Mouse (Mus musculus) hindbrain, postnatal 0 days (tissue): Measurements from ENCODE around the gene 1700006A11Rik. TPM values are rescaled to one million over a fixed set of nuclear protein-coding genes. Genes with fewer than 3 reads are reported as not detected.
"Not testable (repeated sequence)": the region's sequence is repeated elsewhere in the genome, so short reads cannot be mapped to it uniquely, and the experiment has no call there.

ENCODE experiments used
- ATAC-seq: fragments of 200-750 bp; cut with Nextera tagmentation; 2 replicates; pipeline ENCODE4 v1.8.0; 2017; ENCODE audit warnings: mild to moderate bottlenecking, moderate TSS enrichment, moderate library complexity
- DNase-seq: peaks from one replicate; pipeline ENCODE4 v3.0.0-alpha.2; 2015; ENCODE audit warnings: low spot score
- H3K27ac ChIP-seq: fragments of 300-500 bp; sonication (generic); 2 replicates; pipeline ENCODE4 v1.5.1; 2014; ENCODE audit warnings: mild to moderate bottlenecking
- H3K27me3 ChIP-seq: fragments of 300-500 bp; sonication (generic); 2 replicates; pipeline ENCODE4 v1.6.1; 2014; ENCODE audit warnings: low read length, mixed read lengths; ENCODE audit not compliant: insufficient read depth
- H3K36me3 ChIP-seq: fragments of 300-500 bp; sonication (generic); 2 replicates; pipeline ENCODE4 v1.6.1; 2014; ENCODE audit warnings: low read length, mixed read lengths; ENCODE audit not compliant: insufficient read depth
- H3K4me1 ChIP-seq: fragments of 300-500 bp; sonication (generic); 2 replicates; pipeline ENCODE4 v1.6.1; 2014; ENCODE audit warnings: antibody characterized with exemption, low read length, mixed read lengths; ENCODE audit not compliant: insufficient read depth
- H3K4me2 ChIP-seq: fragments of 300-500 bp; sonication (generic); 2 replicates; pipeline ENCODE4 v1.6.1; 2014; ENCODE audit warnings: low read depth, mild to moderate bottlenecking, low read length, moderate library complexity, mixed read lengths
- H3K4me3 ChIP-seq: fragments of 300-500 bp; sonication (generic); 2 replicates; pipeline ENCODE4 v1.5.1; 2014; ENCODE audit warnings: low read length
- H3K9ac ChIP-seq: fragments of 300-500 bp; sonication (generic); replicated peaks from 2 replicates; pipeline ENCODE4 v1.6.1; 2014; ENCODE audit warnings: mild to moderate bottlenecking, low read length, moderate library complexity, mixed read lengths
- H3K9me3 ChIP-seq: fragments of 300-500 bp; sonication (generic); 2 replicates; pipeline ENCODE4 v1.6.1; 2016; ENCODE audit warnings: low read length, mixed read lengths
- CTCF ChIP-seq: IDR thresholded peaks from 2 replicates; pipeline ENCODE4 v1.5.1; 2016; ENCODE audit warnings: antibody characterized with exemption, control low read depth, low read depth
- WGBS: fragments of 180-500 bp; shearing (Covaris S2); extraction: QIAGEN DNeasy Blood & Tissue Kit; methylation state at CpG from one replicate; pipeline ENCODE4 v1.1.7; 2014; 5-methylcytosine and 5-hydroxymethylcytosine counted together
- polyA plus RNA-seq: library from polyadenylated mRNA; unstranded; fragments of >200 nt; fragmentation: Nextera tagmentation; extraction: Ambion mirVana; gene quantifications from 2 replicates; pipeline ENCODE4 v1.2.1, GENCODE M21; 2015
- total RNA-seq: library from RNA; depleted of rRNA; stranded (reverse); fragments of >200 nt; gene quantifications from 2 replicates; pipeline ENCODE4 v1.2.3, GENCODE M21; 2014; rRNA removed

The 1700006A11Rik gene
- total RNA-seq (not detected in 2 replicates), polyA plus RNA-seq (not detected in 2 replicates)

DNA sequence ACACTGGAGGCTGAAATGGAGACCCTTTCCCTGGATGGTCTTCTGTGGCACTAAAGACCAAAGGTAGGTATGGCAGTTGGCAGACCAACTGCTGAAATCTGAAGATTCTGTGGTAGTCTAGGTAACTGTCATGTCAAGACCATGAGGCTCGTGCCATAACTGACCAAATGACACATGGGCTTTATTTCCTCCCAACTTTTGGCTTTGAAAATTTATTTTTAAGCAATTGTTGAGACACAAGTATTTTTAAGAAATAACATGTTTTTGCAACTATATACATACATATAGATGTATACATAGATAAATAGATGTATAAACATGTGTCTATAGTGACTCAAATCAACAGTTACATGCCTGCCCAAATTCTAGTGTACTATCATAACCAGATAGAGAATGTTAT, at the start of gene 1700006A11Rik:
1700006A11Rik (minus strand) TSS at position 101 of the 400 bp plus-strand sequence.
- DNase-seq (no peak), ATAC-seq (no peak)
- no peak within 1 kb of the TSS for H3K4me3 ChIP-seq
- H3K9ac ChIP-seq: no peak within 1 kb of the TSS
- H3K9me3 ChIP-seq: no peaks in the 10 kb centered on the region
- no peaks in the 10 kb centered on the region for H3K27me3 ChIP-seq
- TF ChIP-seq CTCF: no peak
- H3K36me3 ChIP-seq: no peaks in the 10 kb centered on the region
- no peak within 1 kb of the TSS for H3K4me2 ChIP-seq
- 89% methylated on average over 1 of the region's 1 CpGs for WGBS
- H3K27ac ChIP-seq: no peak within 1 kb of the TSS
- no peaks in the 10 kb centered on the region for H3K4me1 ChIP-seq

GRCm38 (mm10) chr3:124474291-124474690, 48.5 kb upstream of the 1700006A11Rik start:
- not testable (repeated sequence) for H3K9ac ChIP-seq, H3K4me3 ChIP-seq, H3K27me3 ChIP-seq, DNase-seq, H3K4me1 ChIP-seq, H3K36me3 ChIP-seq, ATAC-seq, H3K4me2 ChIP-seq, H3K27ac ChIP-seq, H3K9me3 ChIP-seq
- 92% methylated on average over 5 of the region's 5 CpGs for WGBS

GRCm38 (mm10) chr3:124466102-124466730, 40.4 kb upstream of the 1700006A11Rik start:
- H3K4me1 ChIP-seq: no peaks in the 10 kb centered on the region
- ATAC-seq (no peak), DNase-seq (peak; percentile 24)
- no peak overlapping the region for H3K4me3 ChIP-seq
- 81% methylated on average over 6 of the region's 6 CpGs for WGBS
- H3K36me3 ChIP-seq: no peaks in the 10 kb centered on the region
- H3K4me2 ChIP-seq: no peak overlapping the region
- H3K9ac ChIP-seq: no peak overlapping the region
- H3K27ac ChIP-seq: no peak overlapping the region
- peak; percentile 26; the same call in 1 of the 2 replicates for TF ChIP-seq CTCF
- H3K9me3 ChIP-seq: no peaks in the 10 kb centered on the region
- H3K27me3 ChIP-seq: no peaks in the 10 kb centered on the region

GRCm38 (mm10) chr3:124392201-124392600, 33.6 kb downstream of the 1700006A11Rik start:
- no peak for TF ChIP-seq CTCF
- no peaks in the 10 kb centered on the region for H3K9me3 ChIP-seq
- 55% methylated on average over 5 of the region's 5 CpGs for WGBS
- H3K27ac ChIP-seq: no peak overlapping the region
- no peak overlapping the region for H3K4me3 ChIP-seq
- no peak overlapping the region for H3K4me2 ChIP-seq
- H3K4me1 ChIP-seq: no peaks in the 10 kb centered on the region
- no peak overlapping the region for H3K9ac ChIP-seq
- ATAC-seq (peak; percentile 84), DNase-seq (peak; percentile 70)
- no peaks in the 10 kb centered on the region for H3K36me3 ChIP-seq
- no peaks in the 10 kb centered on the region for H3K27me3 ChIP-seq

DNA sequence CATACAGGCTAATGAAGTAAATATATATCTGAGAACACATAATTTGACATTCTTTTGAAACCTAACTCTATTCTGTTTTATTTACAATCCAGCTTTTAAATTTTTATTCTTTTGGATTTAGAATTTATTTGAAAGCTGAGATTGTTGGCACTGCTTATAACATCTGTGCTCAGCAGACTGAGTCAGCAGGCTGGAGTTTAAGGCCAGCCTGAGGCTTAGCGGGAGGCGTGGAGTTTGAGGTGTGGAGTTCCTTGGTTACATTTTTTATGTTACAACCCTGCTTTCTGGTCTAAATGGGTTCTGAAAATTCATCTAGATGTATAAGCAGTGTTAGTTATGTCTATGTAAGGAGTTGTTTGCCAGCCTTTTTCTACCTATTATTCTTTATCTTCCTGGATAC, 35.7 kb downstream of the 1700006A11Rik start:
- H3K9ac ChIP-seq: no peak overlapping the region
- no peak for DNase-seq
- H3K4me2 ChIP-seq: no peak overlapping the region
- H3K27me3 ChIP-seq: no peaks in the 10 kb centered on the region
- WGBS: 76% methylated on average over 2 of the region's 2 CpGs
- no peak for TF ChIP-seq CTCF
- H3K4me1 ChIP-seq: no peaks in the 10 kb centered on the region
- no peaks in the 10 kb centered on the region for H3K9me3 ChIP-seq
- no peaks in the 10 kb centered on the region for H3K36me3 ChIP-seq
- no peak for ATAC-seq
- H3K27ac ChIP-seq: no peak overlapping the region
- H3K4me3 ChIP-seq: no peak overlapping the region

- no peak for TF ChIP-seq CTCF
- H3K9me3 ChIP-seq: no peaks in the 10 kb centered on the region
- ATAC-seq: peak; percentile 66
- WGBS: 36% methylated on average over 2 of the region's 2 CpGs
- H3K4me3 ChIP-seq: no peak overlapping the region
- no peaks in the 10 kb centered on the region for H3K4me1 ChIP-seq
- H3K9ac ChIP-seq: no peak overlapping the region
- no peaks in the 10 kb centered on the region for H3K27me3 ChIP-seq
- peak; percentile 69 for DNase-seq
- no peaks in the 10 kb centered on the region for H3K36me3 ChIP-seq
- no peak overlapping the region for H3K4me2 ChIP-seq
- H3K27ac ChIP-seq: no peak overlapping the region
Observed at GRCm38 (mm10) chr3:124389650-124390049, 36.2 kb downstream of the 1700006A11Rik start.

DNA sequence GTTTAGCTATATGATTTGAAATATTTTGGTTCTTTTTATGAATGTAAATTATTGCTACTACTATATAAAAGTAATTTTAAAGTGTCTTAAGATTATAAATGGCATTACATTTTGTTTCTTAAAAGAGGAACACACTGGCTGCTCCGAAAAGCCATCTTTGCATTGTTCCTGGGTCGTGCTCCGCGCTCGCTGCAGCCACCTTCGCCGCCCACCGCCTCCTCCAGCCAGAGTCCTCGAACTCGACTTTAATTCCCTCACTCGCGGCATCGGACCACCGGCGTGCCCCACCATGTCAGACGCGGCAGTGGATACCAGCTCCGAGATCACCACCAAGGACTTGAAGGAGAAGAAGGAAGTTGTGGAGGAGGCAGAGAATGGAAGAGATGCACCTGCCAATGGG, 40.5 kb downstream of the 1700006A11Rik start:
- not testable (repeated sequence) for H3K9ac ChIP-seq, H3K4me3 ChIP-seq, H3K27ac ChIP-seq, H3K27me3 ChIP-seq, ATAC-seq, H3K36me3 ChIP-seq, H3K4me1 ChIP-seq, H3K4me2 ChIP-seq, DNase-seq, H3K9me3 ChIP-seq
- WGBS: 91% methylated on average over 18 of the region's 18 CpGs
